Mouse (Mus musculus) spleen, postnatal 14 days (tissue): ENCODE results near the gene Gm13278.
A peak's percentile ranks its signal among the peaks of the same experiment; 100 is the strongest.
"Not testable (repeated sequence)": the region's sequence is repeated elsewhere in the genome, so short reads cannot be mapped to it uniquely, and the experiment has no call there.

ENCODE experiments used
- DNase-seq, 2 experiments: peaks; one replicate each; pipeline ENCODE4 v3.0.0; 2021 to 2022; ENCODE audit warnings: low spot score in 2 of 2

The Gm13278 gene

DNA sequence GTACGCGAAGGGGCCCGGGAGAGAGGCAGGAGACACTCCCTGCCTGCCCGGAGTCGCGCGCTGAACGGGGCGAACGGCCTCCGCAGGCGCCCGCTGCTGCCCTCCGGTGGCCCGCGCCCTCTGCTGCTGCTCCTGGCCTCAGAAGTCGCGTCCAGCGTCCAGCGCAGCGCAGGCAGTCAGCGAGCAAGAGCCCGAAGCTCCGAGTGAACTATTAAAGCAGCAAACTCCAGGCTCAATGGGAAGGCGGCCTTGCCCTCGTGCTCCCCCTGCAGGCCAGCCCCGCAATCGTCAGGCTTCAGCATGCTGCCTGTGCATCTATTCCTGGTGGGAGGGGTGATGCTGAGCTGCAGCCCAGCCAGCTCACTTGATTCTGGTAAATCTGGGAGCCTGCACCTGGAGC lies at the start of gene Gm13278:
Gene Gm13278 (plus strand): TSS at position 301 of the 400 bp plus-strand sequence.
- not testable (repeated sequence) for DNase-seq

DNA sequence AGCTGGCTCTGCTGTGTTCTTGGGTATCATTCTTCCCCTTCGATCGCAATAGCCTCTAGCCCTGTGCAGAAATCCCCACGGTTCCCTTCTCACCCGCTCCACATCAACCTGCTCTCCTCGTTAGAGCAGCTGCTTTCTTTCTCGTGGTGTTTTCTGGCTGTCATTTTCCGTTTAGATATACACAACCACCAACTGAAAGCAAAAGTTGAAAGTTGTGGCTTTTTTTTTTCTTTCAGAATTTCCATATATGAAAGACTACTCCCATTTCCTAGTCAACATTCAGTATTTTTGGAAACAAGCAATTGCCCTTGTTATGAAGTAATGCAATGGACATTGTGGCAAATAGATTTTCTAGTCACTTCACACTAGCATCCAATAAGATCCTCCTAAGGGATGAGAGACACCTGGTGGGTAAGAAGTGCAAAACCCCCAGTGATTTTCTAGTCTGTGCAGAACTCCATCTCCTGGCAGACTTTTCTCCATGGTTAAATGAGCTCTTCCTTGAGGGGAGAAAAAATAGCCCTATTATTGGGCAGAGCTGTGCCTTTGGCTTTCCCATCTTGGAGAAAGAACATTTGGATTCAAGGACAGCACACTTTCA lies 48.5 kb upstream of the Gm13278 start:
- no peak for DNase-seq

DNA sequence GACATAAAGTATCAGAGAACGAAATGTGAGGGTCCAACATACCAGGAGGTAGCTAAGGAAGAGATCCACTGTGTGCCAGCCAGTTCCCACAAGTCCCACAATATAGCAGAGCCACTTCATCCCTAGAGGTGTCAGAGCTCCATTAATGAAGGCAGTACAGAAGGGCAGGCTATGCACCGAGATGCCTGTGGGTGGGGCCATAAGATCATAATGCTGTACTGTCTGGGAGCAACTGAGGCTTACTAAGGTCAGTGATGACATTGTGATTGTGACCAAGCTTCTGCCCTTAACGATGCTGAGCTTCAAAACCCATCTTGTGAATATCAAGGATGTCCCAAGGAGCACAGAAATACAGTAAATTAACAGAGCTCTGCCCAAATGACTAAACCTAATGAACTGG lies 47.1 kb upstream of the Gm13278 start:
- DNase-seq = no peak

DNA sequence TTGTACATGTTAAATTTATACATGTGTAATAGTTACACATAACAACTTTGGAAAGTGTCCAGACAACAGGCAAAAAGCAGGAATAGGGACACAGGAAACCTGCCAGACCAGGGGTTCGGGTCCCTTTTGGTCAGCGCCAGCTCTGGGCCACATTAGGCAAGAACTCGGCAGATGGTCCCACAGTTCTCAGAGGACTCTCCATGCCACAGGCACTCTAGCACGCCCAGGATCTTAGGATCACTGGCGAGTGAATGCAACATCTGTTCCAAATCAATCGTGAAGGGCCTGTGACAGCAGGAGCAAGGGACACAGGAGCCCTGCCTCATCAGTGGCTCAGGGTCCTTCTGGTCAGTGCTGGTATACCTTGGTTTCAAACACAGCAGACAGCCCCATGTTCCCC lies 41.4 kb upstream of the Gm13278 start:
- DNase-seq = no peak

DNA sequence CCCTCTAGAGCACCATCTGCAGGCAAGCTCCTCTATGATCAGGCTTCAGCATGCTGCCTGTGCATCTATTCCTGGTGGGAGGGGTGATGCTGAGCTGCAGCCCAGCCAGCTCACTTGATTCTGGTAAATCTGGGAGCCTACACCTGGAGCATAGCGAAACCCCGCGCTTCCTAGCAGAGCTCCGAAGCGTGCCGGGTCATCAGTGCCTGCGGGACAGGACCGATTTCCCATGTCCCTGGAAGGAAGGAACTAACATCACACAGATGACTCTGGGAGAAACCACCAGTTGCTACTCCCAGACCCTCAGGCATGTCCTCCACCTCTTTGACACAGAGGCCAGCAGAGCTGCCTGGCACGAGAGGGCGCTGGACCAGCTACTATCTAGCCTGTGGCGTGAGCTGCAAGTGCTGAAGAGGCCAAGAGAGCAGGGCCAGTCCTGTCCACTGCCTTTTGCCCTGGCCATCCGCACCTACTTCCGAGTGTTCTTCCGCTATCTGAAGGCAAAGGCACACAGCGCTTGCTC lies 36.5 kb upstream of the Gm13278 start, which contains the start of gene Gm13271:
Gene Gm13271 (plus strand): TSS at position 51 of the 523 bp plus-strand sequence.
- peak; percentile 62 to 66 for DNase-seq

DNA sequence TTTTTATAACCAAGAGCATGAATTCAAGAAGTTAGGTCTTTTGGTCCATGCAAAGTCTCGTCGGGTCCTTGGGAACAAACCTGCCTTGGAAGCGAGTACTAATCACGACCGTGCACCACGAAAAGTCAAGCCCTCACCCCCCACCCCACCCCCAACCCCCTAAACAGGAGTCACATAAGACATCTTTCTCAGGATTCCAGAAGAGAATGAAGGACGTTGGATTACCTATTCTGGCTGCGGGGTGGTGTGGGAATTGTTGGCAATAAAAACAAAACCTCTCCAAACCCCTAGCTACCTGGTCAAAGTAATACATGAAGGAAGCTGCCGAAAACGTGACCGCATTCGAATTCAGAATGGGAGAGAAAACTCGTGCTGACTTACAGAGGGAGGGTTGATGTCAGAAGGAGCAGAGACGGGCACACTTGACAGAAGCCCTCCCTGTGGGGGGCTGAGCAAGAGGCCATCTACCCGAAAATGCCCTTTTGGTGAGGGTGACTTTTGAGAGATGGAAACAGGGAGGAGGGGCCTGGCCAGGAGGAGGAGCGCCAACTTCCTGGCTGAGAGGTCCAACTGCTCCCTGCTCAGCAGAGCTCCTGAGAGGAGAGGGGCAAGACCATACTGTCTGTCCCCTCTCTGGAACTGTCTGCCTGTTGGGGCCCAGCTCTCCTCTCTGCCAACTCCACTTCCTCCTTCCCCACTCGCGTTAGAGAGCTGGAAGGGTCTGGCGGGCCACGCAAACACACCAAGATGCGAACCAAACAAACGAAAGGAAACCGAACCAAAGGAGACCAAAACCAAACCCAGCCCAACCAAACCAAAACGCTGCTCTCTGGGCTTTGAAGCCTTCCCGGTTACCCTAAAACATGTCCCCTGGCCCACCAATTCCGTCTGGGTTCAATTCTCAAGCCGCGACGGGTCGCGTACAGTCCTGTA lies 34.5 kb upstream of the Gm13278 start:
- not testable (repeated sequence) for DNase-seq

DNA sequence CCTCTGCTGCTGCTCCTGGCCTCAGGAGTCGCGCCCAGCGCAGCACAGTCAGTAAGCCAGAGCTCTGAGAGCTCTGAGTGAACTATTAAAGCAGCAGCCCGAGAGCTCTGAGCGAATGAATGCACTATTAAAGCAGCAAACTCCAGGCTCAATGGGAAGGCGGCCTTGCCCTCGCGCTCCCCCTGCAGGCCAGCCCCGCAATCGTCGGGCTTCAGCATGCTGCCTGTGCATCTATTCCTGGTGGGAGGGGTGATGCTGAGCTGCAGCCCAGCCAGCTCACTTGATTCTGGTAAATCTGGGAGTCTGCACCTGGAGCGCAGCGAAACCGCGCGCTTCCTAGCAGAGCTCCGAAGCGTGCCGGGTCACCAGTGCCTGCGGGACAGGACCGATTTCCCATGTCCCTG lies 33.7 kb upstream of the Gm13278 start:
- peak; percentile 74 to 75 for DNase-seq

DNA sequence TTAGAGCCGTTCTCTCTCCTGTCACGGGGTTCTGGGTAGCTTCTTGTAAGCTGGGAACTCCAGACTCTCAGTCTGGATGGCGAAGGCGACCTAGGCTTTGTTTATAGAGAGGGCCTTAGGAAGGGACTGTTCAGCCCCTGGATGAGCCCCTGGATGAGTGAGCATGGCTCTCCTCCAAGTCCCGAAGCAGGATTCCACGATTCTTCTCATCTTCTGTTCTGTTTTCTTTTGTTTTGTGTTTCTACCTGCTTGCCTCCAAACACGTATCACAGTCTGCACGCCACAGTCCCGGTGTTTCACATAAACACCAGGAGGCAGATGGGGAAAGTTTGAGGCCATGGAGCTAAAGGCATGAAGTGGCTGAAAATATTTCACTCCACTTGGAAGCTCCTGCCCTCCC lies 32.6 kb upstream of the Gm13278 start:
- not testable (repeated sequence) for DNase-seq

DNA sequence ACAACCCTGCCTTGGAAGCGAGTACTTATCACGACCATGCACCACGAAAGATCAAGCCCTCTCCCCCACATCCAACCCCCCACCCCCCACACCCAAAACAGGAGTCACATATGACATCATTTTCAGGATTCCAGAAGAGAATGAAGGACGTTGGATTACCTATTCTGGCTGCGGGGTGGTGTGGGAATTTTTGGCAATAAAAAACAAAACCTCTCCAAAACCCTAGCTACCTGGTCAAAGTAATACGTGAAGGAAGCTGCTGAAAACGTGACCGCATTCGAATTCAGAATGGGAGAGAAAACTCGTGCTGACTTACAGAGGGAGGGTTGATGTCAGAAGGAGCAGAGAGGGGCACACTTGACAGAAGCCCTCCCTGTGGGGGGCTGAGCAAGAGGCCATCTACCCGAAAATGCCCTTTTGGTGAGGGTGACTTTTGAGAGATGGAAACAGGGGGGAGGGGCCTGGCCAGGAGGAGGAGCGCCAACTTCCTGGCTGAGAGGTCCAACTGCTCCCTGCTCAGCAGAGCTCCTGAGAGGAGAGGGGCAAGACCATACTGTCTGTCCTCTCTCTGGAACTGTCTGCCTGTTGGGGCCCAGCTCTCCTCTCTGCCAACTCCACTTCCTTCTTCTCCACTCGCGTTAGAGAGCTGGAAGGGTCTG lies 31.6 kb upstream of the Gm13278 start, which contains the start of gene Gm13283:
Gene Gm13283 (plus strand): TSS at position 510 of the 659 bp plus-strand sequence.
- DNase-seq = not testable (repeated sequence)

DNA sequence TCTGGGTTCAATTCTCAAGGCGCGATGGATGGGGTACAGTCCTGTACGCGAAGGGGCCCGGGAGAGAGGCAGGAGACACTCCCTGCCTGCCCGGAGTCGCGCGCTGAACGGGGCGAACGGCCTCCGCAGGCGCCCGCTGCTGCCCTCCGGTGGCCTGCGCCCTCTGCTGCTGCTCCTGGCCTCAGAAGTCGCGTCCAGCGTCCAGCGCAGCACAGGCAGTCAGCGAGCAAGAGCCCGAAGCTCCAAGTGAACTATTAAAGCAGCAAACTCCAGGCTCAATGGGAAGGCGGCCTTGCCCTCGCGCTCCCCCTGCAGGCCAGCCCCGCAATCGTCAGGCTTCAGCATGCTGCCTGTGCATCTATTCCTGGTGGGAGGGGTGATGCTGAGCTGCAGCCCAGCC lies 30.9 kb upstream of the Gm13278 start:
- DNase-seq = peak in 1 of 2 experiments; percentile 27

DNA sequence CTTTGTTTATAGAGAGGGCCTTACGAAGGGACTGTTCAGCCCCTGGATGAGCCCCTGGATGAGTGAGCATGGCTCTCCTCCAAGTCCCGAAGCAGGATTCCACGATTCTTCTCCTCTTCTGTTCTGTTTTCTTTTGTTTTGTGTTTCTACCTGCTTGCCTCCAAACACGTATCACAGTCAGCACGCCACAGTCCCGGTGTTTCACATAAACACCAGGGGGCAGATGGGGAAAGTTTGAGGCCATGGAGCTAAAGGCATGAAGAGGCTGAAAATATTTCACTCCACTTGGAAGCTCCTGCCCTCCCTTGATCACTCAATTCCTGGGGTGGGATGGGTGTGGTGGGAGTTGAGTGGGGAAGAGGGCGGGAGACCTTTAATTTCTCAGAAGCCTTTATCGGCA lies 29.6 kb upstream of the Gm13278 start:
- peak; percentile 59 to 61 for DNase-seq

DNA sequence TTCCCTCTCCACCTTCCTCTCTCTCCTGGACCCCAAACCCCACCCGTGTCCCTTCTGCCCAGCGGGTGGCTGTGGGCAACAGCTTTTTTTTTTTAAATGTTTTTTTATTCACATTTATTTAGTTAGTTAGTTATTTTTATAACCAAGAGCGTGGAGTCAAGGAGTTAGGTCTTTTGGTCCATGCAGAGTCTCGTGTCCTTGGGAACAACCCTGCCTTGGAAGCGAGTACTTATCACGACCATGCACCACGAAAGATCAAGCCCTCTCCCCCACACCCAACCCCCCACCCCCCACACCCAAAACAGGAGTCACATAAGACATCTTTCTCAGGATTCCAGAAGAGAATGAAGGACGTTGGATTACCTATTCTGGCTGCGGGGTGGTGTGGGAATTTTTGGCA lies 29.0 kb upstream of the Gm13278 start:
- not testable (repeated sequence) for DNase-seq

DNA sequence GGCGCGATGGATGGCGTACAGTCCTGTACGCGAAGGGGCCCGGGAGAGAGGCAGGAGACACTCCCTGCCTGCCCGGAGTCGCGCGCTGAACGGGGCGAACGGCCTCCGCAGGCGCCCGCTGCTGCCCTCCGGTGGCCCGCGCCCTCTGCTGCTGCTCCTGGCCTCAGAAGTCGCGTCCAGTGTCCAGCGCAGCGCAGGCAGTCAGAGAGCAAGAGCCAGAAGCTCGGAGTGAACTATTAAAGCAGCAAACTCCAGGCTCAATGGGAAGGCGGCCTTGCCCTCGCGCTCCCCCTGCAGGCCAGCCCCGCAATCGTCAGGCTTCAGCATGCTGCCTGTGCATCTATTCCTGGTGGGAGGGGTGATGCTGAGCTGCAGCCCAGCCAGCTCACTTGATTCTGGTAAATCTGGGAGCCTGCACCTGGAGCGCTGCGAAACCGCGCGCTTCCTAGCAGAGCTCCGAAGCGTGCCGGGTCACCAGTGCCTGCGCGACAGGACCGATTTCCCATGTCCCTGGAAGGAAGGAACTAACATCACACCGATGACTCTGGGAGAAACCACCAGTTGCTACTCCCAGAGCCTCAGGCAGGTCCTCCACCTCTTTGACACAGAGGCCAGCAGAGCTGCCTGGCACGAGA lies 27.8 kb upstream of the Gm13278 start:
- not testable (repeated sequence) for DNase-seq

DNA sequence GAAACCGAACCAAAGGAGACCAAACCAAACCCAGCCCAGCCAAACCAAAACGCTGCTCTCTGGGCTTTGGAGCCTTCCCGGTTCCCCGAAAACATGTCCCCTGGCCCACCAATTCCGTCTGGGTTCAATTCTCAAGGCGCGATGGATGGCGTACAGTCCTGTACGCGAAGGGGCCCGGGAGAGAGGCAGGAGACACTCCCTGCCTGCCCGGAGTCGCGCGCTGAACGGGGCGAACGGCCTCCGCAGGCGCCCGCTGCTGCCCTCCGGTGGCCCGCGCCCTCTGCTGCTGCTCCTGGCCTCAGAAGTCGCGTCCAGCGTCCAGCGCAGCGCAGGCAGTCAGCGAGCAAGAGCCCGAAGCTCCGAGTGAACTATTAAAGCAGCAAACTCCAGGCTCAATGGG lies 17.8 kb upstream of the Gm13278 start, which contains the start of gene Gm13290:
Gene Gm13290 (plus strand): TSS at position 301 of the 400 bp plus-strand sequence.
- DNase-seq = not testable (repeated sequence)

DNA sequence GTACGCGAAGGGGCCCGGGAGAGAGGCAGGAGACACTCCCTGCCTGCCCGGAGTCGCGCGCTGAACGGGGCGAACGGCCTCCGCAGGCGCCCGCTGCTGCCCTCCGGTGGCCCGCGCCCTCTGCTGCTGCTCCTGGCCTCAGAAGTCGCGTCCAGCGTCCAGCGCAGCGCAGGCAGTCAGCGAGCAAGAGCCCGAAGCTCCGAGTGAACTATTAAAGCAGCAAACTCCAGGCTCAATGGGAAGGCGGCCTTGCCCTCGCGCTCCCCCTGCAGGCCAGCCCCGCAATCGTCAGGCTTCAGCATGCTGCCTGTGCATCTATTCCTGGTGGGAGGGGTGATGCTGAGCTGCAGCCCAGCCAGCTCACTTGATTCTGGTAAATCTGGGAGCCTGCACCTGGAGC lies 14.7 kb upstream of the Gm13278 start, which contains the start of gene Gm13289:
Gene Gm13289 (plus strand): TSS at position 301 of the 400 bp plus-strand sequence.
- DNase-seq = not testable (repeated sequence)

DNA sequence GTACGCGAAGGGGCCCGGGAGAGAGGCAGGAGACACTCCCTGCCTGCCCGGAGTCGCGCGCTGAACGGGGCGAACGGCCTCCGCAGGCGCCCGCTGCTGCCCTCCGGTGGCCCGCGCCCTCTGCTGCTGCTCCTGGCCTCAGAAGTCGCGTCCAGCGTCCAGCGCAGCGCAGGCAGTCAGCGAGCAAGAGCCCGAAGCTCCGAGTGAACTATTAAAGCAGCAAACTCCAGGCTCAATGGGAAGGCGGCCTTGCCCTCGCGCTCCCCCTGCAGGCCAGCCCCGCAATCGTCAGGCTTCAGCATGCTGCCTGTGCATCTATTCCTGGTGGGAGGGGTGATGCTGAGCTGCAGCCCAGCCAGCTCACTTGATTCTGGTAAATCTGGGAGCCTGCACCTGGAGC lies 11.8 kb upstream of the Gm13278 start, which contains the start of gene Gm13272:
Gene Gm13272 (plus strand): TSS at position 301 of the 400 bp plus-strand sequence.
- not testable (repeated sequence) for DNase-seq

DNA sequence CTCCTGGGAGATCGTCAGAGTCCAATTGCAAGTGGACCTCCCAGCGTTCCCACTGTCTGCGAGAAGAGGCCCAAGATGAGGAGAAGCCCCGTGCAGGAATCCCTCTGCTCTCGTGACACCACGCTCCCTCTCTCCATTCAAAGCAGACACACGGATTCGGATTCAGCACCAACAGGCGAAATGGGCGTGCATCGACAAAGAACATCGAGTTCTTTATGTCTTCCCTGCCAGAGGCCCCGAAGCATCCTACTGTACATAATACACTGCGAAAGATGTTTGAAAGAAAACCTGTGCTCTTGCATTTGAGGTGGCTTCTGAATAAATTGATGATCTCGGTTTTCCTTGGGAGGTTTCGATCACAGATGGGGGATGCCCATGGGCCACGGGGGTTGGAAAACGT lies 11.0 kb upstream of the Gm13278 start:
- not testable (repeated sequence) for DNase-seq

DNA sequence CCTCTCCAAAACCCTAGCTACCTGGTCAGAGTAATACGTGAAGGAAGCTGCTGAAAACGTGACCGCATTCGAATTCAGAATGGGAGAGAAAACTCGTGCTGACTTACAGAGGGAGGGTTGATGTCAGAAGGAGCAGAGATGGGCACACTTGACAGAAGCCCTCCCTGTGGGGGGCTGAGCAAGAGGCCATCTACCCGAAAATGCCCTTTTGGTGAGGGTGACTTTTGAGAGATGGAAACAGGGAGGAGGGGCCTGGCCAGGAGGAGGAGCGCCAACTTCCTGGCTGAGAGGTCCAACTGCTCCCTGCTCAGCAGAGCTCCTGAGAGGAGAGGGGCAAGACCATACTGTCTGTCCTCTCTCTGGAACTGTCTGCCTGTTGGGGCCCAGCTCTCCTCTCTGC lies 9.5 kb upstream of the Gm13278 start, which contains the start of gene Ifnz:
Gene Ifnz (plus strand): TSS at position 301 of the 400 bp plus-strand sequence.
- DNase-seq = not testable (repeated sequence)

DNA sequence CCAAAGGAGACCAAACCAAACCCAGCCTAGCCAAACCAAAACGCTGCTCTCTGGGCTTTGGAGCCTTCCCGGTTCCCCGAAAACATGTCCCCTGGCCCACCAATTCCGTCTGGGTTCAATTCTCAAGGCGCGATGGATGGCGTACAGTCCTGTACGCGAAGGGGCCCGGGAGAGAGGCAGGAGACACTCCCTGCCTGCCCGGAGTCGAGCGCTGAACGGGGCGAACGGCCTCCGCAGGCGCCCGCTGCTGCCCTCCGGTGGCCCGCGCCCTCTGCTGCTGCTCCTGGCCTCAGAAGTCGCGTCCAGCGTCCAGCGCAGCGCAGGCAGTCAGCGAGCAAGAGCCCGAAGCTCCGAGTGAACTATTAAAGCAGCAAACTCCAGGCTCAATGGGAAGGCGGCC lies 9.0 kb upstream of the Gm13278 start:
- not testable (repeated sequence) for DNase-seq

DNA sequence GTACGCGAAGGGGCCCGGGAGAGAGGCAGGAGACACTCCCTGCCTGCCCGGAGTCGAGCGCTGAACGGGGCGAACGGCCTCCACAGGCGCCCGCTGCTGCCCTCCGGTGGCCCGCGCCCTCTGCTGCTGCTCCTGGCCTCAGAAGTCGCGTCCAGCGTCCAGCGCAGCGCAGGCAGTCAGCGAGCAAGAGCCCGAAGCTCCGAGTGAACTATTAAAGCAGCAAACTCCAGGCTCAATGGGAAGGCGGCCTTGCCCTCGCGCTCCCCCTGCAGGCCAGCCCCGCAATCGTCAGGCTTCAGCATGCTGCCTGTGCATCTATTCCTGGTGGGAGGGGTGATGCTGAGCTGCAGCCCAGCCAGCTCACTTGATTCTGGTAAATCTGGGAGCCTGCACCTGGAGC lies 5.9 kb upstream of the Gm13278 start, which contains the start of gene Gm13276:
Gene Gm13276 (plus strand): TSS at position 301 of the 400 bp plus-strand sequence.
- not testable (repeated sequence) for DNase-seq

DNA sequence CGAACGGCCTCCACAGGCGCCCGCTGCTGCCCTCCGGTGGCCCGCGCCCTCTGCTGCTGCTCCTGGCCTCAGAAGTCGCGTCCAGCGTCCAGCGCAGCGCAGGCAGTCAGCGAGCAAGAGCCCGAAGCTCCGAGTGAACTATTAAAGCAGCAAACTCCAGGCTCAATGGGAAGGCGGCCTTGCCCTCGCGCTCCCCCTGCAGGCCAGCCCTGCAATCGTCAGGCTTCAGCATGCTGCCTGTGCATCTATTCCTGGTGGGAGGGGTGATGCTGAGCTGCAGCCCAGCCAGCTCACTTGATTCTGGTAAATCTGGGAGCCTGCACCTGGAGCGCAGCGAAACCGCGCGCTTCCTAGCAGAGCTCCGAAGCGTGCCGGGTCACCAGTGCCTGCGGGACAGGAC lies 2.9 kb upstream of the Gm13278 start, which contains the start of gene Gm13277:
Gene Gm13277 (plus strand): TSS at position 231 of the 400 bp plus-strand sequence.
- peak; percentile 30 to 47 for DNase-seq
